Mouse (Mus musculus) midbrain, embryonic 13.5 days (tissue): Measurements from ENCODE around the gene Pan3. TPM values are rescaled to one million over a fixed set of nuclear protein-coding genes. Genes with fewer than 3 reads are reported as not detected.

Experiments
- ATAC-seq: fragments of 200-750 bp; cut with Nextera tagmentation; 2 replicates; pipeline ENCODE4 v1.8.0; 2017; ENCODE audit warnings: mild to moderate bottlenecking, moderate TSS enrichment, moderate library complexity
- H3K27ac ChIP-seq: fragments of 300-500 bp; sonication (generic); 2 replicates; pipeline ENCODE4 v1.5.1; 2015; ENCODE audit warnings: inconsistent platforms, mild to moderate bottlenecking, moderate library complexity
- H3K27me3 ChIP-seq: fragments of 300-500 bp; sonication (generic); 2 replicates; pipeline ENCODE4 v1.6.1; 2015; ENCODE audit warnings: mild to moderate bottlenecking, inconsistent platforms
- H3K36me3 ChIP-seq: fragments of 300-500 bp; sonication (generic); 2 replicates; pipeline ENCODE4 v1.6.1; 2015; ENCODE audit warnings: mild to moderate bottlenecking, inconsistent platforms
- H3K4me1 ChIP-seq: fragments of 300-500 bp; sonication (generic); replicated peaks from 2 replicates; pipeline ENCODE4 v1.6.1; 2015; ENCODE audit warnings: inconsistent platforms
- H3K4me2 ChIP-seq: fragments of 300-500 bp; sonication (generic); replicated peaks from 2 replicates; pipeline ENCODE4 v1.6.1; 2015; ENCODE audit warnings: moderate library complexity, mild to moderate bottlenecking, inconsistent platforms
- H3K4me3 ChIP-seq: fragments of 300-500 bp; sonication (generic); replicated peaks from 2 replicates; pipeline ENCODE4 v1.5.1; 2015; ENCODE audit warnings: mild to moderate bottlenecking, inconsistent platforms
- H3K9ac ChIP-seq: fragments of 300-500 bp; sonication (generic); replicated peaks from 2 replicates; pipeline ENCODE4 v1.6.1; 2015; ENCODE audit warnings: mild to moderate bottlenecking, inconsistent platforms
- H3K9me3 ChIP-seq: fragments of 300-500 bp; sonication (generic); 2 replicates; pipeline ENCODE4 v1.6.1; 2016; ENCODE audit warnings: mild to moderate bottlenecking, inconsistent platforms
- WGBS: fragments of 180-500 bp; shearing (Covaris S2); methylation state at CpG from one replicate; pipeline ENCODE4 v1.1.7; 2015; 5-methylcytosine and 5-hydroxymethylcytosine counted together
- polyA plus RNA-seq: library from polyadenylated mRNA; unstranded; fragments of >200 nt; fragmentation: Nextera tagmentation; extraction: Ambion mirVana; gene quantifications from 2 replicates; pipeline ENCODE4 v1.2.1, GENCODE M21; 2015

Gene Pan3
- polyA plus RNA-seq, 1 experiment from 2014 or later = 68.3 TPM

- Histone ChIP-seq H3K27me3 (no peaks in the 10 kb centered on the region), H3K36me3 (no peaks in the 10 kb centered on the region), H3K9me3 (no peaks in the 10 kb centered on the region), H3K4me1 (no peaks in the 10 kb centered on the region), H3K27ac (no peak overlapping the region), H3K4me3 (no peak overlapping the region), H3K9ac (no peak overlapping the region), H3K4me2 (no peak overlapping the region)
- 97% methylated on average over 1 of the region's 1 CpGs for WGBS
- no peak for ATAC-seq
These were observed 143.6 kb downstream of the Pan3 start for GRCm38 (mm10) chr5:147573555-147573954.

GRCm38 (mm10) chr5:147574517-147574916, 144.6 kb downstream of the Pan3 start:
- ATAC-seq = no peak
- Histone ChIP-seq H3K4me3 (no peak overlapping the region), H3K36me3 (no peaks in the 10 kb centered on the region), H3K27ac (no peak overlapping the region), H3K9me3 (no peaks in the 10 kb centered on the region), H3K9ac (no peak overlapping the region), H3K4me2 (no peak overlapping the region), H3K4me1 (no peaks in the 10 kb centered on the region), H3K27me3 (no peaks in the 10 kb centered on the region)
- 59% methylated on average over 8 of the region's 8 CpGs for WGBS

GRCm38 (mm10) chr5:147577003-147577402, 147.0 kb downstream of the Pan3 start:
- Histone ChIP-seq H3K4me2 (no peak overlapping the region), H3K4me3 (no peak overlapping the region), H3K9ac (no peak overlapping the region), H3K4me1 (no peaks in the 10 kb centered on the region), H3K9me3 (no peaks in the 10 kb centered on the region), H3K36me3 (no peaks in the 10 kb centered on the region), H3K27me3 (no peaks in the 10 kb centered on the region), H3K27ac (no peak overlapping the region)
- WGBS = 91% methylated on average over 6 of the region's 6 CpGs
- ATAC-seq = no peak

GRCm38 (mm10) chr5:147579148-147579547, 149.2 kb downstream of the Pan3 start:
- H3K4me1 ChIP-seq = no peaks in the 10 kb centered on the region
- 87% methylated on average over 7 of the region's 7 CpGs for WGBS
- no peak overlapping the region for H3K27ac ChIP-seq
- H3K9ac ChIP-seq = no peak overlapping the region
- H3K9me3 ChIP-seq = no peaks in the 10 kb centered on the region
- H3K4me2 ChIP-seq = no peak overlapping the region
- no peak for ATAC-seq
- H3K27me3 ChIP-seq = no peaks in the 10 kb centered on the region
- H3K4me3 ChIP-seq = no peak overlapping the region
- no peaks in the 10 kb centered on the region for H3K36me3 ChIP-seq

GRCm38 (mm10) chr5:147579691-147580090, 149.7 kb downstream of the Pan3 start:
- Histone ChIP-seq H3K9me3 (no peaks in the 10 kb centered on the region), H3K4me1 (no peaks in the 10 kb centered on the region), H3K9ac (no peak overlapping the region), H3K4me2 (no peak overlapping the region), H3K36me3 (no peaks in the 10 kb centered on the region), H3K27ac (no peak overlapping the region), H3K4me3 (no peak overlapping the region), H3K27me3 (no peaks in the 10 kb centered on the region)
- WGBS = 88% methylated on average over 8 of the region's 8 CpGs
- ATAC-seq = no peak

- H3K4me1 ChIP-seq = no peaks in the 10 kb centered on the region
- ATAC-seq = no peak
- H3K9me3 ChIP-seq = no peaks in the 10 kb centered on the region
- WGBS = 89% methylated on average over 13 of the region's 13 CpGs
- H3K4me2 ChIP-seq = no peak overlapping the region
- no peak overlapping the region for H3K27ac ChIP-seq
- H3K4me3 ChIP-seq = no peak overlapping the region
- no peaks in the 10 kb centered on the region for H3K27me3 ChIP-seq
- no peaks in the 10 kb centered on the region for H3K36me3 ChIP-seq
- no peak overlapping the region for H3K9ac ChIP-seq
These were observed 150.2 kb downstream of the Pan3 start for GRCm38 (mm10) chr5:147580181-147580580.

GRCm38 (mm10) chr5:147583702-147584298, 153.8 kb downstream of the Pan3 start:
- no peak overlapping the region for H3K4me3 ChIP-seq
- no peak overlapping the region for H3K4me2 ChIP-seq
- H3K9me3 ChIP-seq = no peaks in the 10 kb centered on the region
- 48% methylated on average over 14 of the region's 14 CpGs for WGBS
- no peaks in the 10 kb centered on the region for H3K36me3 ChIP-seq
- no peak overlapping the region for H3K9ac ChIP-seq
- H3K27ac ChIP-seq = no peak overlapping the region
- H3K4me1 ChIP-seq = no peaks in the 10 kb centered on the region
- no peak for ATAC-seq
- no peaks in the 10 kb centered on the region for H3K27me3 ChIP-seq

- H3K4me2 ChIP-seq = no peak overlapping the region
- ATAC-seq = no peak
- no peaks in the 10 kb centered on the region for H3K9me3 ChIP-seq
- H3K9ac ChIP-seq = no peak overlapping the region
- WGBS = 79% methylated on average over 9 of the region's 9 CpGs
- no peak overlapping the region for H3K27ac ChIP-seq
- no peaks in the 10 kb centered on the region for H3K4me1 ChIP-seq
- no peaks in the 10 kb centered on the region for H3K27me3 ChIP-seq
- H3K36me3 ChIP-seq = no peaks in the 10 kb centered on the region
- H3K4me3 ChIP-seq = no peak overlapping the region
These were observed 154.7 kb downstream of the Pan3 start for GRCm38 (mm10) chr5:147584648-147585047.

- 78% methylated on average over 1 of the region's 1 CpGs for WGBS
- Histone ChIP-seq H3K4me3 (no peak overlapping the region), H3K36me3 (no peaks in the 10 kb centered on the region), H3K4me2 (no peak overlapping the region), H3K27me3 (no peaks in the 10 kb centered on the region), H3K9ac (no peak overlapping the region), H3K27ac (no peak overlapping the region), H3K9me3 (no peaks in the 10 kb centered on the region), H3K4me1 (no peaks in the 10 kb centered on the region)
- ATAC-seq = no peak
These were observed 155.1 kb downstream of the Pan3 start for GRCm38 (mm10) chr5:147585070-147585469.

- no peaks in the 10 kb centered on the region for H3K36me3 ChIP-seq
- H3K27ac ChIP-seq = no peak overlapping the region
- H3K4me2 ChIP-seq = no peak overlapping the region
- no peaks in the 10 kb centered on the region for H3K27me3 ChIP-seq
- WGBS = 71% methylated on average over 12 of the region's 12 CpGs
- H3K9ac ChIP-seq = no peak overlapping the region
- H3K4me1 ChIP-seq = no peaks in the 10 kb centered on the region
- no peak overlapping the region for H3K4me3 ChIP-seq
- ATAC-seq = no peak
- no peaks in the 10 kb centered on the region for H3K9me3 ChIP-seq
These were observed 159.9 kb downstream of the Pan3 start for GRCm38 (mm10) chr5:147589814-147590213.

GRCm38 (mm10) chr5:147597825-147598224, 167.9 kb downstream of the Pan3 start:
- H3K27me3 ChIP-seq = no peaks in the 10 kb centered on the region
- no peak overlapping the region for H3K27ac ChIP-seq
- 82% methylated on average over 16 of the region's 16 CpGs for WGBS
- no peak for ATAC-seq
- no peaks in the 10 kb centered on the region for H3K36me3 ChIP-seq
- no peak overlapping the region for H3K4me3 ChIP-seq
- no peak overlapping the region for H3K9ac ChIP-seq
- H3K4me2 ChIP-seq = no peak overlapping the region
- no peaks in the 10 kb centered on the region for H3K9me3 ChIP-seq
- H3K4me1 ChIP-seq = no peaks in the 10 kb centered on the region
